Mouse (Mus musculus): ENCODE data around the gene Arhgap40. TPM values are rescaled to one million over a fixed set of nuclear protein-coding genes. Genes with fewer than 3 reads are reported as not detected.

Arhgap40 gene
- polyA plus RNA-seq, 1 experiment = not detected

DNA sequence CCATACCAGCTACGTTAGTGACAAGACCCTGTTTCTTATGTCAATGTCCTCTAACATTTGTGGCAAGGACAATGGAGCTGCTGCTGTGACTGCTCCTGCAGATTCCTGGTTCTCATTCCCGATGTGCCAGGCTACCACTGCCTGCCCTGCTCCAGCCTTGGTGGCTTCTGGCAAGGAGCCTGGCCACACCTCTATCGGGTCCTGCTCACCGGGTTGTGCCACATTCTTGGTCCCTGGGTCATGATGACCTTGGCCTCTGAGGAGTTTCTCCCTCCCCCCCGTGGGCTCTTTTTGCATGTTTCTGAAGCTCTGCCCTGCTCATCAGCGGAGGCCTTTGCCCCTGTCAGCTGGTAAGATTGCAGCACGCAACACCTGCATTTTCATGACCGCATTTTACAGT lies 10.5 kb downstream of the Arhgap40 start:
- TF ChIP-seq MAX (IDR thresholded peaks at IDR 0.05; ENCODE audit: low read depth) = no peak
- no peak for TF ChIP-seq SRF (IDR thresholded peaks at IDR 0.05; ENCODE audit: control insufficient read depth, insufficient read length, low read depth)
- no peak for TF ChIP-seq TCF12 (IDR thresholded peaks at IDR 0.05; ENCODE audit: insufficient read depth, poor library complexity, severe bottlenecking)
- no peak for TF ChIP-seq E2F4 (IDR thresholded peaks at IDR 0.05; ENCODE audit: insufficient read depth)
- no peak for TF ChIP-seq MYOG (IDR thresholded peaks at IDR 0.05; ENCODE audit: control insufficient read depth in 1 of 3, insufficient read depth in 1 of 3, insufficient read length in 2 of 3, low read depth in 2 of 3)
- TF ChIP-seq MYOD1 (IDR thresholded peaks at IDR 0.05; ENCODE audit: control insufficient read depth in 1 of 3, insufficient read length in 2 of 3, low read depth in 2 of 3) = no peak
- TF ChIP-seq POLR2AphosphoS2 (IDR thresholded peaks at IDR 0.05; ENCODE audit: insufficient read length, low read depth) = no peak
- TF ChIP-seq CEBPB (IDR thresholded peaks at IDR 0.05; ENCODE audit: insufficient read depth, poor library complexity, severe bottlenecking) = no peak
- TF ChIP-seq USF1 (IDR thresholded peaks at IDR 0.05; ENCODE audit: low read depth) = no peak
- TF ChIP-seq REST (IDR thresholded peaks at IDR 0.05; ENCODE audit: insufficient read depth, insufficient read length) = no peak
- TF ChIP-seq TCF3 (IDR thresholded peaks at IDR 0.05; ENCODE audit: insufficient read length, low read depth) = no peak
- TF ChIP-seq POLR2A (IDR thresholded peaks at IDR 0.05; ENCODE audit: insufficient read length, low read depth) = no peak
- no peaks in the 10 kb centered on the region for H3K79me2 ChIP-seq (ENCODE audit: control insufficient read depth, insufficient read depth)

GRCm38 (mm10) chr2:158524129-158524860 lies 11.7 kb downstream of the Arhgap40 start:
- H3K27me3 ChIP-seq (ENCODE audit: control insufficient read depth, insufficient read depth, insufficient read length) = no peaks in the 10 kb centered on the region
- no peak overlapping the region for H3ac ChIP-seq (ENCODE audit: control insufficient read depth, insufficient read length)
- no peaks in the 10 kb centered on the region for H3K79me2 ChIP-seq (ENCODE audit: control insufficient read depth, insufficient read depth)
- H3K36me3 ChIP-seq (ENCODE audit: control insufficient read depth, insufficient read depth) = no peaks in the 10 kb centered on the region
- H3K4me3 ChIP-seq = no peak overlapping the region
- no peak overlapping the region for H3K4me2 ChIP-seq (ENCODE audit: low read depth)
- TF ChIP-seq MAX (IDR thresholded peaks at IDR 0.05; ENCODE audit: low read depth) = no peak
- no peak for TF ChIP-seq TCF12 (IDR thresholded peaks at IDR 0.05; ENCODE audit: insufficient read depth, poor library complexity, severe bottlenecking)
- no peak for TF ChIP-seq MYOD1 (IDR thresholded peaks at IDR 0.05; ENCODE audit: control insufficient read depth in 1 of 3, insufficient read length in 2 of 3, low read depth in 2 of 3)
- no peak for TF ChIP-seq POLR2AphosphoS2 (IDR thresholded peaks at IDR 0.05; ENCODE audit: insufficient read length, low read depth)
- TF ChIP-seq SRF (IDR thresholded peaks at IDR 0.05; ENCODE audit: control insufficient read depth, insufficient read length, low read depth) = no peak
- no peak for TF ChIP-seq E2F4 (IDR thresholded peaks at IDR 0.05; ENCODE audit: insufficient read depth)
- TF ChIP-seq TCF3 (IDR thresholded peaks at IDR 0.05; ENCODE audit: insufficient read length, low read depth) = no peak
- TF ChIP-seq POLR2A (IDR thresholded peaks at IDR 0.05; ENCODE audit: insufficient read length, low read depth) = no peak
- TF ChIP-seq MYOG (IDR thresholded peaks at IDR 0.05; ENCODE audit: control insufficient read depth in 1 of 3, insufficient read depth in 1 of 3, insufficient read length in 2 of 3, low read depth in 2 of 3) = no peak
- TF ChIP-seq REST (IDR thresholded peaks at IDR 0.05; ENCODE audit: insufficient read depth, insufficient read length) = no peak
- TF ChIP-seq USF1 (IDR thresholded peaks at IDR 0.05; ENCODE audit: low read depth) = no peak
- no peak for TF ChIP-seq CEBPB (IDR thresholded peaks at IDR 0.05; ENCODE audit: insufficient read depth, poor library complexity, severe bottlenecking)

More for the DNA sequence above, 10.5 kb downstream of the Arhgap40 start:
- Histone ChIP-seq H3K4me3 (no peak overlapping the region), H3K4me2 (ENCODE audit: low read depth) (no peak overlapping the region), H3ac (ENCODE audit: control insufficient read depth, insufficient read length) (no peak overlapping the region), H3K27me3 (ENCODE audit: control insufficient read depth, insufficient read depth, insufficient read length) (no peaks in the 10 kb centered on the region), H3K36me3 (ENCODE audit: control insufficient read depth, insufficient read depth) (no peaks in the 10 kb centered on the region)

DNA sequence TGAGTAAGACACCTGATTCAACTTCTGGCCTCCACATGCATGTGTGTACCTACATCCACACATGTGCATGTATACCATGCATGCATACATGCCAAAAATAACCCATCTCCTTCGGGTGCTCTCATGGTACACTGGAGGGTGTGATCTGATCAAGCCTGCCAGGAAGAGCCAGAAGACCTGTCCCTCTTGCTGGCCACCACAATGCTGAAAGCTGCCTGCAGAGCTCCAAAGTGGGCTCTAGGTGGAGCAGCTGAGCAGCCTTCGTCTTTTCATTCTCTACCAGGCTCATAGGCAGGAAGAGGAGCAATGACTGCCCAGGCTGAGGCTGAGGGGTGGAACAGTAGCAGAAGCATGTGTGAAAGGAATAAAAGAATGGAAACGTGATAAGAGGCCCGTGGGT lies 21.5 kb downstream of the Arhgap40 start:
- Histone ChIP-seq H3K27me3 (ENCODE audit: control insufficient read depth, insufficient read depth, insufficient read length) (peaks cover 2% of the 10 kb centered on the region), H3K4me2 (ENCODE audit: low read depth) (no peak overlapping the region), H3K36me3 (ENCODE audit: control insufficient read depth, insufficient read depth) (no peaks in the 10 kb centered on the region), H3K79me2 (ENCODE audit: control insufficient read depth, insufficient read depth) (no peaks in the 10 kb centered on the region), H3K4me3 (no peak overlapping the region), H3ac (ENCODE audit: control insufficient read depth, insufficient read length) (no peak overlapping the region)
- TF ChIP-seq REST (IDR thresholded peaks at IDR 0.05; ENCODE audit: insufficient read depth, insufficient read length) (no peak), CEBPB (IDR thresholded peaks at IDR 0.05; ENCODE audit: insufficient read depth, poor library complexity, severe bottlenecking) (no peak), TCF12 (IDR thresholded peaks at IDR 0.05; ENCODE audit: insufficient read depth, poor library complexity, severe bottlenecking) (no peak), USF1 (IDR thresholded peaks at IDR 0.05; ENCODE audit: low read depth) (no peak), POLR2AphosphoS2 (IDR thresholded peaks at IDR 0.05; ENCODE audit: insufficient read length, low read depth) (no peak), POLR2A (IDR thresholded peaks at IDR 0.05; ENCODE audit: insufficient read length, low read depth) (no peak), MYOG (IDR thresholded peaks at IDR 0.05; ENCODE audit: control insufficient read depth in 1 of 3, insufficient read depth in 1 of 3, insufficient read length in 2 of 3, low read depth in 2 of 3) (no peak), MAX (IDR thresholded peaks at IDR 0.05; ENCODE audit: low read depth) (no peak), TCF3 (IDR thresholded peaks at IDR 0.05; ENCODE audit: insufficient read length, low read depth) (no peak), SRF (IDR thresholded peaks at IDR 0.05; ENCODE audit: control insufficient read depth, insufficient read length, low read depth) (no peak), MYOD1 (IDR thresholded peaks at IDR 0.05; ENCODE audit: control insufficient read depth in 1 of 3, insufficient read length in 2 of 3, low read depth in 2 of 3) (no peak), E2F4 (IDR thresholded peaks at IDR 0.05; ENCODE audit: insufficient read depth) (no peak)

GRCm38 (mm10) chr2:158534559-158534958 lies 22.0 kb downstream of the Arhgap40 start:
- Histone ChIP-seq H3K79me2 (ENCODE audit: control insufficient read depth, insufficient read depth) (no peaks in the 10 kb centered on the region), H3K4me3 (no peak overlapping the region), H3K4me2 (ENCODE audit: low read depth) (no peak overlapping the region), H3ac (ENCODE audit: control insufficient read depth, insufficient read length) (no peak overlapping the region), H3K27me3 (ENCODE audit: control insufficient read depth, insufficient read depth, insufficient read length) (peaks cover 6% of the 10 kb centered on the region), H3K36me3 (ENCODE audit: control insufficient read depth, insufficient read depth) (no peaks in the 10 kb centered on the region)
- no peak for TF ChIP-seq TCF12 (IDR thresholded peaks at IDR 0.05; ENCODE audit: insufficient read depth, poor library complexity, severe bottlenecking)
- no peak for TF ChIP-seq TCF3 (IDR thresholded peaks at IDR 0.05; ENCODE audit: insufficient read length, low read depth)
- no peak for TF ChIP-seq REST (IDR thresholded peaks at IDR 0.05; ENCODE audit: insufficient read depth, insufficient read length)
- TF ChIP-seq MAX (IDR thresholded peaks at IDR 0.05; ENCODE audit: low read depth) = no peak

Data from myocyte (in vitro differentiated cells).